Mouse (Mus musculus) c-Kit-negative CD71-positive TER-119-positive erythroid progenitor cells, embryonic 14.5 days (primary cell): Measurements from ENCODE around the gene Zfp746.
A peak's percentile ranks its signal among the peaks of the same experiment; 100 is the strongest.

Source experiments
- DNase-seq: peaks from one replicate; pipeline ENCODE4 v3.0.0-alpha.2; 2013; ENCODE audit warnings: low read depth, low spot score

Gene Zfp746

GRCm38 (mm10) chr6:48086471-48086878, at the start of gene Zfp746:
TSS of gene Zfp746 (minus strand) at chr6:48086593.
- peak; percentile 81 for DNase-seq

- peak; percentile 30 for DNase-seq
Observed at GRCm38 (mm10) chr6:48121092-48121491, 34.7 kb upstream of the Zfp746 start.

- no peak for DNase-seq
Observed at GRCm38 (mm10) chr6:48116036-48116435, 29.6 kb upstream of the Zfp746 start.

GRCm38 (mm10) chr6:48086957-48087715, 743 bp upstream of the Zfp746 start:
- no peak for DNase-seq

- DNase-seq: no peak
Observed at GRCm38 (mm10) chr6:48085521-48086404, 630 bp downstream of the Zfp746 start.

GRCm38 (mm10) chr6:48083733-48084191, 2.6 kb downstream of the Zfp746 start:
- no peak for DNase-seq

- DNase-seq: no peak
Observed at GRCm38 (mm10) chr6:48081952-48082351, 4.4 kb downstream of the Zfp746 start.

- no peak for DNase-seq
Observed at GRCm38 (mm10) chr6:48081021-48081420, 5.4 kb downstream of the Zfp746 start.

GRCm38 (mm10) chr6:48073316-48073715, 13.1 kb downstream of the Zfp746 start:
- no peak for DNase-seq

GRCm38 (mm10) chr6:48067492-48067891, 18.9 kb downstream of the Zfp746 start:
- DNase-seq: no peak

- DNase-seq: no peak
Observed at GRCm38 (mm10) chr6:48065587-48066075, 20.8 kb downstream of the Zfp746 start.

GRCm38 (mm10) chr6:48064451-48064850, 21.9 kb downstream of the Zfp746 start:
- no peak for DNase-seq

GRCm38 (mm10) chr6:48063940-48064339, 22.5 kb downstream of the Zfp746 start:
- no peak for DNase-seq

- DNase-seq: no peak
Observed at GRCm38 (mm10) chr6:48060895-48061294, 25.5 kb downstream of the Zfp746 start.

GRCm38 (mm10) chr6:48060421-48060820, 26.0 kb downstream of the Zfp746 start:
- no peak for DNase-seq

GRCm38 (mm10) chr6:48052136-48052535, 34.3 kb downstream of the Zfp746 start:
- no peak for DNase-seq

- DNase-seq: no peak
Observed at GRCm38 (mm10) chr6:48051666-48052065, 34.7 kb downstream of the Zfp746 start.

GRCm38 (mm10) chr6:48049273-48050065, 36.9 kb downstream of the Zfp746 start:
- DNase-seq: no peak

- DNase-seq: peak; percentile 16
Observed at GRCm38 (mm10) chr6:48048426-48049272, 37.7 kb downstream of the Zfp746 start, which contains the start of gene Zfp777. TSS of gene Zfp777 (minus strand) at chr6:48048911.
